7 mouse cellular contexts compared by ENCODE assay signal in the genomic region with DNA sequence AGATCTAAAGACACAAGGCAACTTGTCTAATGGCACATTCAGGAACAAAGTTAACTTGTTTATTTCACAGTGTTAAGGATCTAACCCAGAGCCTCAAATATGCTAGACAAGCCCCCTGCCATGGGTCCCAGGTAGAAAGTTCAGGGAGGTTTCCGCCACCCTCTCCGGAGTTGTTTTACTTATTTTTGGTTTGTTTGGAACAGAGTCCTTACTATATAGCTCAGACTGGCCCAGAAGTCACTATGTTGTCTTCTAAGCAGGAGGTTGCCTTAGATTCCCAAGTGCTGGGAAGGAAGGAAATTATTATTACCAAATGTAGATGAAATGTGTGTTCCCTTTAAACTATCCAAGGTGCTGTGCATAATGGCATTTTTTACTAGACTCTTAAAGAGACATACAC. TPM values are rescaled to one million over a fixed set of nuclear protein-coding genes. Genes with fewer than 3 reads are reported as not detected.
DNase-seq lines count a peak whose midpoint lies in the region; ATAC-seq lines count a peak whose summit lies in the region.

No protein-coding gene starts in this region.

- no peak for ATAC-seq in megakaryocyte, adult 5-6 weeks (ENCODE audit: poor library complexity, severe bottlenecking)
- ATAC-seq in forebrain, embryonic 14.5 days, result no peak
- ATAC-seq in liver, embryonic 13.5 days (ENCODE audit: low read depth), result no peak

- H3K27ac ChIP-seq in forebrain, embryonic 14.5 days (ENCODE audit: low read depth, low read length), result 0 out of 2 replicates have a peak overlapping the region, but pooled peaks have one; percentile 6
- H3K27ac ChIP-seq in liver, embryonic 13.5 days, result peak overlapping the region; percentile 83

- H3K4me3 ChIP-seq in megakaryocyte, embryonic 14.5 days (replicated peaks), result peak overlapping the region; percentile 89
- H3K4me3 ChIP-seq in forebrain, embryonic 14.5 days (ENCODE audit: low read depth, low read length), result peak overlapping the region; percentile 45
- peak overlapping the region; percentile 40 for H3K4me3 ChIP-seq in liver, embryonic 13.5 days (replicated peaks)

- peaks cover 64% of the 10 kb centered on the region for H3K4me1 ChIP-seq in megakaryocyte, embryonic 14.5 days
- peaks cover 11% of the 10 kb centered on the region for H3K4me1 ChIP-seq in forebrain, embryonic 14.5 days (ENCODE audit: control insufficient read depth, insufficient read depth, low read length)
- H3K4me1 ChIP-seq in liver, embryonic 13.5 days (replicated peaks), result peaks cover 71% of the 10 kb centered on the region

- H3K36me3 ChIP-seq in megakaryocyte, embryonic 14.5 days (replicated peaks; ENCODE audit: low read length), result no peaks in the 10 kb centered on the region
- no peaks in the 10 kb centered on the region for H3K36me3 ChIP-seq in forebrain, embryonic 14.5 days (ENCODE audit: control insufficient read depth, insufficient read depth, low read length)
- H3K36me3 ChIP-seq in liver, embryonic 13.5 days, result no peaks in the 10 kb centered on the region

- no peaks in the 10 kb centered on the region for H3K27me3 ChIP-seq in megakaryocyte, embryonic 14.5 days (replicated peaks)
- H3K27me3 ChIP-seq in forebrain, embryonic 14.5 days (replicated peaks; ENCODE audit: control insufficient read depth, insufficient read depth, low read length), result no peaks in the 10 kb centered on the region
- H3K27me3 ChIP-seq in liver, embryonic 13.5 days, result no peaks in the 10 kb centered on the region

- no peak overlapping the region for H3K9ac ChIP-seq in forebrain, embryonic 14.5 days (ENCODE audit: low read length)
- peak overlapping the region; percentile 62 for H3K9ac ChIP-seq in liver, embryonic 13.5 days

- H3K4me2 ChIP-seq in forebrain, embryonic 14.5 days (ENCODE audit: low read length), result peak overlapping the region; percentile 52
- H3K4me2 ChIP-seq in liver, embryonic 13.5 days, result peak overlapping the region; percentile 64

- 61% methylated on average over 2 of the region's 2 CpGs for WGBS in forebrain, embryonic 14.5 days
- 64% methylated on average over 2 of the region's 2 CpGs for WGBS in liver, embryonic 13.5 days (ENCODE audit: insufficient replicate concordance)

- H3K9me3 ChIP-seq in megakaryocyte, embryonic 14.5 days, result no peaks in the 10 kb centered on the region
- no peaks in the 10 kb centered on the region for H3K9me3 ChIP-seq in forebrain, embryonic 14.5 days (replicated peaks; ENCODE audit: control insufficient read depth, low read length)
- H3K9me3 ChIP-seq in liver, embryonic 13.5 days (replicated peaks), result no peaks in the 10 kb centered on the region

- no peak for DNase-seq in forebrain, embryonic 14.5 days (ENCODE audit: low spot score)
- no peak for DNase-seq in liver, embryonic 13.5 days
- DNase-seq in cerebellum, postnatal 14 days, result no peak
- DNase-seq in right cerebral cortex, adult 2 months (ENCODE audit: low spot score in 2 of 2), result no peak
- DNase-seq in spleen, postnatal 36 days (ENCODE audit: low spot score in 2 of 2), result no peak

RNA-seq across cellular contexts. Expression of a gene that starts 9.7 kb away (rescaled TPM):
- 0.75 and 9.0 TPM in 2 replicates for polyA plus RNA-seq in megakaryocyte, embryonic 14.5 days (2012; ENCODE audit: insufficient read depth, low replicate concordance)
- total RNA-seq in megakaryocyte, adult 5-6 weeks (2015), result 135 and 162 TPM in 2 replicates
- 78.3 and 97.4 TPM in 2 replicates for total RNA-seq in megakaryocyte, adult 5-6 weeks (2017)
- polyA plus RNA-seq in forebrain, embryonic 14.5 days (2014; fragmentation: Nextera tagmentation; extraction: Ambion mirVana), result 220 and 234 TPM in 2 replicates
- polyA plus RNA-seq in liver, embryonic 13.5 days (2015; fragmentation: Nextera tagmentation; extraction: Ambion mirVana), result 129 and 146 TPM in 2 replicates

Comparison
In these comparisons a context has a peak if more than half of its experiments do, and no peak if none do; other contexts are left out.
1. RNA of a gene that starts 9.7 kb away (polyA plus RNA-seq): 220 to 234 TPM in forebrain, embryonic 14.5 days and 129 to 146 TPM in liver, embryonic 13.5 days; 0.75 to 9.0 TPM in megakaryocyte, embryonic 14.5 days; every median in the first group is over 10 times any median in the second.
2. Peak in every context shown above with its lines, with median percentiles within 50 percentile points of each other: H3K4me3 ChIP-seq.